Mouse (Mus musculus) megakaryocyte, embryonic 14.5 days (primary cell): ENCODE measurements at regions not wholly inside any gene's neighbourhood (a gene's known extent, or its start where the extent isn't known, plus 50 kb on each side); places are given as distances from the start of the nearest gene placed in this dataset.
"Not testable (repeated sequence)": the region's sequence is repeated elsewhere in the genome, so short reads cannot be mapped to it uniquely, and the experiment has no call there.

Source experiments
- H3K27me3 ChIP-seq: replicated peaks from 2 replicates; pipeline ENCODE3; 2012; ENCODE audit warnings: inconsistent platforms
- H3K36me3 ChIP-seq: replicated peaks from 2 replicates; pipeline ENCODE3; 2012; ENCODE audit warnings: low read length, inconsistent platforms, mixed read lengths
- H3K4me1 ChIP-seq: 2 replicates; pipeline ENCODE4 v1.6.1; 2012; ENCODE audit warnings: inconsistent platforms
- H3K4me3 ChIP-seq: replicated peaks from 2 replicates; pipeline ENCODE3; 2012; ENCODE audit warnings: moderate library complexity, mild to moderate bottlenecking, inconsistent platforms
- H3K9me3 ChIP-seq: 2 replicates; pipeline ENCODE4 v1.6.1; 2012; ENCODE audit warnings: inconsistent platforms
- FLI1 ChIP-seq: IDR thresholded peaks from 2 replicates; pipeline ENCODE4 v1.6.1; 2012; ENCODE audit warnings: low read length, inconsistent platforms, mixed read lengths
- GATA1 ChIP-seq: IDR thresholded peaks from 3 replicates; pipeline ENCODE4 v1.6.1; 2012; ENCODE audit warnings: mixed read lengths, low read length, inconsistent platforms, borderline replicate concordance

- no peaks in the 10 kb centered on the region for H3K9me3 ChIP-seq
- TF ChIP-seq GATA1 = no peak
- no peak for TF ChIP-seq FLI1
- H3K4me3 ChIP-seq = no peak overlapping the region
- H3K4me1 ChIP-seq = no peaks in the 10 kb centered on the region
- no peaks in the 10 kb centered on the region for H3K27me3 ChIP-seq
- no peaks in the 10 kb centered on the region for H3K36me3 ChIP-seq
Observed at GRCm38 (mm10) chr16:76958597-76959392, 54.7 kb upstream of the Usp25 start.

- no peaks in the 10 kb centered on the region for H3K9me3 ChIP-seq
- H3K4me1 ChIP-seq = no peaks in the 10 kb centered on the region
- no peak for TF ChIP-seq FLI1
- TF ChIP-seq GATA1 = no peak
- H3K27me3 ChIP-seq = no peaks in the 10 kb centered on the region
- H3K36me3 ChIP-seq = no peaks in the 10 kb centered on the region
- no peak overlapping the region for H3K4me3 ChIP-seq
Observed at GRCm38 (mm10) chr16:76957491-76957890, 56.0 kb upstream of the Usp25 start.

GRCm38 (mm10) chr16:76957090-76957489 is 56.4 kb upstream of the Usp25 start:
- Histone ChIP-seq H3K4me1 (no peaks in the 10 kb centered on the region), H3K36me3 (no peaks in the 10 kb centered on the region), H3K9me3 (no peaks in the 10 kb centered on the region), H3K4me3 (no peak overlapping the region), H3K27me3 (no peaks in the 10 kb centered on the region)
- TF ChIP-seq GATA1 = no peak
- no peak for TF ChIP-seq FLI1

- Histone ChIP-seq H3K36me3 (no peaks in the 10 kb centered on the region), H3K27me3 (no peaks in the 10 kb centered on the region), H3K9me3 (no peaks in the 10 kb centered on the region), H3K4me3 (no peak overlapping the region), H3K4me1 (no peaks in the 10 kb centered on the region)
- no peak for TF ChIP-seq GATA1
- no peak for TF ChIP-seq FLI1
Observed at GRCm38 (mm10) chr16:76950836-76951486, 62.5 kb upstream of the Usp25 start.

- no peaks in the 10 kb centered on the region for H3K36me3 ChIP-seq
- H3K27me3 ChIP-seq = no peaks in the 10 kb centered on the region
- TF ChIP-seq FLI1 (no peak), GATA1 (no peak)
- no peak overlapping the region for H3K4me3 ChIP-seq
- no peaks in the 10 kb centered on the region for H3K9me3 ChIP-seq
- no peaks in the 10 kb centered on the region for H3K4me1 ChIP-seq
Observed at GRCm38 (mm10) chr16:76947011-76947410, 66.5 kb upstream of the Usp25 start.

GRCm38 (mm10) chr16:76938128-76938527 is 75.4 kb upstream of the Usp25 start:
- Histone ChIP-seq H3K9me3 (peaks cover 15% of the 10 kb centered on the region; the same call in 1 of the 2 replicates), H3K4me3 (no peak overlapping the region), H3K36me3 (no peaks in the 10 kb centered on the region), H3K27me3 (no peaks in the 10 kb centered on the region), H3K4me1 (no peaks in the 10 kb centered on the region)
- TF ChIP-seq FLI1 (no peak), GATA1 (no peak)

- Histone ChIP-seq H3K4me1 (no peaks in the 10 kb centered on the region), H3K9me3 (no peaks in the 10 kb centered on the region), H3K36me3 (no peaks in the 10 kb centered on the region), H3K27me3 (no peaks in the 10 kb centered on the region), H3K4me3 (no peak overlapping the region)
- TF ChIP-seq GATA1 (no peak), FLI1 (no peak)
Observed at GRCm38 (mm10) chr16:76927901-76928300, 85.6 kb upstream of the Usp25 start.

- not testable (repeated sequence) for H3K4me1 ChIP-seq, H3K27me3 ChIP-seq, H3K4me3 ChIP-seq, H3K9me3 ChIP-seq, H3K36me3 ChIP-seq
Observed at GRCm38 (mm10) chr16:76920137-76920536, 93.4 kb upstream of the Usp25 start.

GRCm38 (mm10) chr16:76918598-76918997 is 94.9 kb upstream of the Usp25 start:
- Histone ChIP-seq H3K4me1 (no peaks in the 10 kb centered on the region), H3K4me3 (no peak overlapping the region), H3K36me3 (no peaks in the 10 kb centered on the region), H3K27me3 (no peaks in the 10 kb centered on the region), H3K9me3 (no peaks in the 10 kb centered on the region)
- no peak for TF ChIP-seq FLI1
- no peak for TF ChIP-seq GATA1

- Histone ChIP-seq H3K4me3 (no peak overlapping the region), H3K4me1 (no peaks in the 10 kb centered on the region), H3K27me3 (no peaks in the 10 kb centered on the region), H3K36me3 (no peaks in the 10 kb centered on the region), H3K9me3 (no peaks in the 10 kb centered on the region)
- TF ChIP-seq GATA1 = no peak
- TF ChIP-seq FLI1 = no peak
Observed at GRCm38 (mm10) chr16:76914311-76914710, 99.2 kb upstream of the Usp25 start.
